Mouse (Mus musculus) spleen, adult 2 months (tissue): ENCODE measurements around the gene Tenm3. TPM values are rescaled to one million over a fixed set of nuclear protein-coding genes. Genes with fewer than 3 reads are reported as not detected.

Experiments used
- DNase-seq, 2 experiments: peaks; one replicate each; pipeline versions ENCODE4 v3.0.0 to v3.0.0-alpha.2; 2012 to 2021; ENCODE audit warnings: low spot score in 2 of 2, low read depth in 1 of 2
- H3K27ac ChIP-seq: fragments of 200-500 bp; 2 replicates; pipeline ENCODE4 v1.5.1; 2012; ENCODE audit warnings: low read length, inconsistent platforms; ENCODE audit not compliant: insufficient read depth
- H3K27me3 ChIP-seq: fragments of 200-500 bp; 2 replicates; pipeline ENCODE4 v1.6.1; 2012; ENCODE audit warnings: mild to moderate bottlenecking, moderate library complexity, low read length, inconsistent platforms; ENCODE audit not compliant: control insufficient read depth, insufficient read depth
- H3K36me3 ChIP-seq: fragments of 200-500 bp; 2 replicates; pipeline ENCODE4 v1.6.1; 2012; ENCODE audit warnings: mild to moderate bottlenecking, low read length, inconsistent platforms; ENCODE audit not compliant: control insufficient read depth, insufficient read depth
- H3K4me1 ChIP-seq: fragments of 200-500 bp; 2 replicates; pipeline ENCODE4 v1.6.1; 2011; ENCODE audit warnings: inconsistent platforms; ENCODE audit not compliant: control insufficient read depth, insufficient read depth, insufficient read length
- H3K4me3 ChIP-seq: fragments of 200-500 bp; 2 replicates; pipeline ENCODE4 v1.5.1; 2011; ENCODE audit warnings: mild to moderate bottlenecking, inconsistent platforms; ENCODE audit not compliant: insufficient read depth, insufficient read length; ENCODE audit errors: extremely low read depth
- CTCF ChIP-seq: fragments of 200-500 bp; IDR thresholded peaks from 2 replicates; pipeline ENCODE4 v1.5.1; 2011; ENCODE audit warnings: mild to moderate bottlenecking, inconsistent platforms; ENCODE audit not compliant: insufficient read depth, insufficient read length, insufficient replicate concordance; ENCODE audit errors: extremely low read depth
- POLR2A ChIP-seq: fragments of 200-500 bp; IDR thresholded peaks from 2 replicates; pipeline ENCODE4 v1.6.1; 2011; ENCODE audit warnings: low read depth, low read length, inconsistent platforms
- WGBS: fragments of 180-500 bp; shearing (Covaris S2); methylation state at CpG from one replicate; pipeline ENCODE4 v1.1.7; 2018; 5-methylcytosine and 5-hydroxymethylcytosine counted together
- polyA plus RNA-seq: library from polyadenylated mRNA; depleted of rRNA; stranded (reverse); fragments of >200 nt; gene quantifications from 2 replicates; pipeline ENCODE4 v1.2.3, GENCODE M21; 2012

Gene Tenm3
- polyA plus RNA-seq, 1 experiment: 0.48 TPM

DNA sequence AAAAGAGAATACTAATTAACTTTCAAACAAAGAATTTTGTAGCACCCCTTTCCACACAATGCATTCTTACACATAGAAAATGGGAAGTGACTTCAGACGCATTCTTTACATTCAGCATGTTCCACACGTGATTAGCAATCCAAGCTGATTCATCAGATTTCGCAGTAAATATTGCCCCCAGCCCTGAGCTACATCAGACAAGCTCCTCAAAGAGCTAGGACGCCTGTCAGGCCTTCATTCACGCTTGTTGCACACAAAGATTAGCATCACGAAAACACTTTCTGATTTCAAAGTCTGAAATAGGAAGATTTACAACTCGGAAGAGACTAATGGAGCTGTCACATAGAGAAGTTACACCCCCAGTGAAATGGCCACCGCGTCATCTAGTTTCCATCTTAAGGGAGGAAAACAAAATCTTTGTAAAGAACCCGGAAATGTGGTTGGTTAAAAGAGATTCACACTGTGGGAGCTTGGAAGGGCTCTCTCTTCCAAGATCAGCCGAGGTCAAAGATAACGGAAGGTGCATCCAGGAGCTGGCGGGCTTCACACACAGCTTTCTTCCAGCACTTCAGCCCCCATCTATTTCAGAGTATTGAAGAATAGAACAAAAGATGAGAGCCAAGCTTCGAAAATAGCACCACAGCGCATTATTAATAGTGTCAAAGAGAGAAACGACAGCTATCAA lies 406.1 kb downstream of the Tenm3 start:
- no peaks in the 10 kb centered on the region for H3K4me1 ChIP-seq
- no peaks in the 10 kb centered on the region for H3K36me3 ChIP-seq
- H3K4me3 ChIP-seq: no peak overlapping the region
- TF ChIP-seq CTCF (no peak), POLR2A (no peak)
- no peak overlapping the region for H3K27ac ChIP-seq
- no peaks in the 10 kb centered on the region for H3K27me3 ChIP-seq
- no peak for DNase-seq
- WGBS: 73% methylated on average over 16 of the region's 16 CpGs

- no peak overlapping the region for H3K27ac ChIP-seq
- H3K27me3 ChIP-seq: no peaks in the 10 kb centered on the region
- H3K4me1 ChIP-seq: no peaks in the 10 kb centered on the region
- DNase-seq: peak in 1 of 2 experiments; percentile 6
- no peak overlapping the region for H3K4me3 ChIP-seq
- 76% methylated on average over 11 of the region's 11 CpGs for WGBS
- no peaks in the 10 kb centered on the region for H3K36me3 ChIP-seq
- TF ChIP-seq CTCF (no peak), POLR2A (no peak)
Observed at GRCm38 (mm10) chr8:48425101-48425500, 418.6 kb downstream of the Tenm3 start.

- DNase-seq: no peak
- TF ChIP-seq CTCF: no peak
- no peak for TF ChIP-seq POLR2A
- 89% methylated on average over 11 of the region's 11 CpGs for WGBS
Observed at GRCm38 (mm10) chr8:48417714-48418113, 426.0 kb downstream of the Tenm3 start.

DNA sequence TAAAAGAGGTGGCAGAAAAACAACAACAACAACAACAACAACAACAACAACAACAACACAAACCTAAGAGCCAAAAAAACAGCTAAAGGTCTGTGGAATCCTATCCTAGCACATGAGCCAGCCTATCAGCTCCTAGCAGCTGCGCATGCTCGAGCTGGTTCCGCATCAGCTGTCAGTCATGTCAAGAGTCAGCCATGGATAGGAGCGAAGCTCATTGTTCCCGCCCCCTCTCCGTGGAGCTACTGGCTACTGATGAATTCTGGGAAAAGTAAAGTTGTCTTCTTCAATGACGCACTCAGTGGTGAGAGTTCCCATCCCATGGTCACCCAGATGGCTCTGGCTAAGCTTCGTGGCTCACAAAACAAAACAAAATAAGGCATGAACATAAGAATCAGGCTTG lies 432.8 kb downstream of the Tenm3 start:
- Histone ChIP-seq H3K27ac (no peak overlapping the region), H3K4me1 (no peaks in the 10 kb centered on the region), H3K27me3 (no peaks in the 10 kb centered on the region), H3K4me3 (no peak overlapping the region), H3K36me3 (no peaks in the 10 kb centered on the region)
- DNase-seq: no peak
- WGBS: 93% methylated on average over 8 of the region's 8 CpGs
- TF ChIP-seq CTCF: no peak
- TF ChIP-seq POLR2A: no peak

More at GRCm38 (mm10) chr8:48417714-48418113, 426.0 kb downstream of the Tenm3 start:
- no peaks in the 10 kb centered on the region for H3K27me3 ChIP-seq
- no peaks in the 10 kb centered on the region for H3K4me1 ChIP-seq
- no peak overlapping the region for H3K4me3 ChIP-seq
- H3K27ac ChIP-seq: no peak overlapping the region
- no peaks in the 10 kb centered on the region for H3K36me3 ChIP-seq

- 83% methylated on average over 12 of the region's 12 CpGs for WGBS
- no peak for TF ChIP-seq CTCF
- no peak for TF ChIP-seq POLR2A
- DNase-seq: no peak
Observed at GRCm38 (mm10) chr8:48400572-48400972, 443.2 kb downstream of the Tenm3 start.

GRCm38 (mm10) chr8:48385833-48386232 lies 457.9 kb downstream of the Tenm3 start:
- WGBS: 80% methylated on average over 10 of the region's 10 CpGs
- H3K27me3 ChIP-seq: no peaks in the 10 kb centered on the region
- H3K36me3 ChIP-seq: no peaks in the 10 kb centered on the region
- H3K4me3 ChIP-seq: no peak overlapping the region
- TF ChIP-seq POLR2A: no peak
- TF ChIP-seq CTCF: no peak
- H3K27ac ChIP-seq: no peak overlapping the region
- DNase-seq: no peak
- H3K4me1 ChIP-seq: no peaks in the 10 kb centered on the region

More at GRCm38 (mm10) chr8:48400572-48400972, 443.2 kb downstream of the Tenm3 start:
- Histone ChIP-seq H3K4me1 (no peaks in the 10 kb centered on the region), H3K36me3 (no peaks in the 10 kb centered on the region), H3K4me3 (no peak overlapping the region), H3K27me3 (no peaks in the 10 kb centered on the region), H3K27ac (no peak overlapping the region)

DNA sequence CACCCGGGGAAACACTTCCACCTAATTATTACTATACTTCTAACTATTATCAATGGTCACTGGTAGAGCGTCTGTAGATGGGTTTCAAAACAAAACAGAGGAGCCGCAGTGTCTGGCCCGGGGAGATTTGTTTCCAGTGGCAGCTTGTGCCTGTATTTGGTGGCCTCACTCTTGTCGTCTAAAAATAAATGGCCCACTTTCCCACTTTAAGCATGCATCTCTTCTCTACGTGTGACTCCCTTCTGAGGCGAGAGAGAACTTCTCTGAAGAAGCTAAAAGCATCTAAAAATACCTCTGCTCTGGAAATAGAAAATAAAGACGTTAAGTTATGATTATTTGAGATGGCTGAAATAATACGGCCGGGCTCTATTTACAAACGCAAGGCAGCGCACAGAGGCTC lies 463.7 kb downstream of the Tenm3 start:
- H3K27ac ChIP-seq: no peak overlapping the region
- H3K4me1 ChIP-seq: no peaks in the 10 kb centered on the region
- no peaks in the 10 kb centered on the region for H3K36me3 ChIP-seq
- 87% methylated on average over 12 of the region's 12 CpGs for WGBS
- H3K4me3 ChIP-seq: no peak overlapping the region
- TF ChIP-seq CTCF (no peak), POLR2A (no peak)
- no peaks in the 10 kb centered on the region for H3K27me3 ChIP-seq
- no peak for DNase-seq
